Comparison of ENCODE assay signal across 14 mouse cellular contexts in genomic region chr11:43933480-43933879, GRCm38 (mm10). TPM values are rescaled to one million over a fixed set of nuclear protein-coding genes. Genes with fewer than 3 reads are reported as not detected.
DNase-seq lines count a peak whose midpoint lies in the region; ATAC-seq lines count a peak whose summit lies in the region.
"Had no signal": no experiment of that assay in that cellular context is flagged by ENCODE, and none has a peak within 500 bp of the region (broad histone marks: within the 10 kb centered on the region; RNA-seq: fewer than 3 reads in every experiment).

No protein-coding gene starts in this region.

- H3K9me3 ChIP-seq in heart, embryonic 11.5 days (replicated peaks; ENCODE audit: control insufficient read depth, low read length), result no peaks in the 10 kb centered on the region
- no peaks in the 10 kb centered on the region for H3K9me3 ChIP-seq in stomach, embryonic 14.5 days (ENCODE audit: control insufficient read depth, low read depth, low read length)
- H3K9me3 ChIP-seq: forebrain, embryonic 15.5 days; limb, embryonic 10.5 days; liver, embryonic 13.5 days; midbrain, embryonic 12.5 days had no signal

- H3K4me2 ChIP-seq in heart, embryonic 11.5 days, result no peak overlapping the region
- no peak overlapping the region for H3K4me2 ChIP-seq in stomach, embryonic 14.5 days (replicated peaks; ENCODE audit: low read depth, low read length)
- H3K4me2 ChIP-seq: forebrain, embryonic 15.5 days; liver, embryonic 13.5 days; midbrain, embryonic 12.5 days had no signal

- DNase-seq in heart, adult 11 months, result peak; percentile 83
- peak; percentile 30 for DNase-seq in right cerebral cortex, adult 18-20 months
- DNase-seq in right cerebral cortex, postnatal 25 days, result no peak
- peak; percentile 75 for DNase-seq in adrenal gland, adult 2 months
- DNase-seq in layer of hippocampus, adult 9-10 months (ENCODE audit: low spot score), result no peak
- DNase-seq in layer of hippocampus, adult 18-20 months (ENCODE audit: low spot score in 2 of 2), result no peak
- DNase-seq: kidney, adult 8-10 months; liver, embryonic 13.5 days; lung, postnatal 10 days had no signal

- H3K36me3 ChIP-seq in heart, embryonic 11.5 days (ENCODE audit: control insufficient read depth, insufficient read depth, low read length), result no peaks in the 10 kb centered on the region
- H3K36me3 ChIP-seq in stomach, embryonic 14.5 days (ENCODE audit: control insufficient read depth, insufficient read depth, low read length), result no peaks in the 10 kb centered on the region
- H3K36me3 ChIP-seq: forebrain, embryonic 15.5 days; limb, embryonic 10.5 days; liver, embryonic 13.5 days; midbrain, embryonic 12.5 days had no signal

- H3K27me3 ChIP-seq in heart, embryonic 11.5 days (ENCODE audit: control insufficient read depth, insufficient read depth, low read length), result no peaks in the 10 kb centered on the region
- H3K27me3 ChIP-seq in stomach, embryonic 14.5 days (ENCODE audit: control insufficient read depth, insufficient read depth, low read length), result no peaks in the 10 kb centered on the region
- H3K27me3 ChIP-seq: forebrain, embryonic 15.5 days; liver, embryonic 13.5 days; midbrain, embryonic 12.5 days had no signal

- H3K27ac ChIP-seq in heart, embryonic 11.5 days (ENCODE audit: low read depth, low read length), result no peak overlapping the region
- no peak overlapping the region for H3K27ac ChIP-seq in stomach, embryonic 14.5 days (ENCODE audit: low read length)
- H3K27ac ChIP-seq: forebrain, embryonic 15.5 days; limb, embryonic 10.5 days; liver, embryonic 13.5 days; midbrain, embryonic 12.5 days had no signal

- no peak for ATAC-seq in heart, embryonic 11.5 days (replicated peaks; ENCODE audit: insufficient number of reproducible peaks, low FRiP score, low TSS enrichment)
- ATAC-seq in stomach, embryonic 14.5 days (ENCODE audit: insufficient number of reproducible peaks, insufficient read depth, low FRiP score, low read depth), result 0 out of 2 replicates have a peak, but pooled peaks have one; percentile 6

- 62% methylated on average over 6 of the region's 6 CpGs for WGBS in heart, embryonic 11.5 days (ENCODE audit: insufficient replicate concordance)
- WGBS in stomach, embryonic 14.5 days, result 56% methylated on average over 6 of the region's 6 CpGs

- no peak overlapping the region for H3K4me3 ChIP-seq in heart, embryonic 11.5 days (ENCODE audit: low read depth, low read length)
- no peak overlapping the region for H3K4me3 ChIP-seq in stomach, embryonic 14.5 days (ENCODE audit: low read depth, low read length)
- H3K4me3 ChIP-seq: forebrain, embryonic 15.5 days; limb, embryonic 10.5 days; liver, embryonic 13.5 days; midbrain, embryonic 12.5 days had no signal

- H3K4me1 ChIP-seq in heart, embryonic 11.5 days (ENCODE audit: control insufficient read depth, insufficient read depth, low read length), result peaks cover 8% of the 10 kb centered on the region
- no peaks in the 10 kb centered on the region for H3K4me1 ChIP-seq in stomach, embryonic 14.5 days (ENCODE audit: control insufficient read depth, insufficient read depth, low read length)
- H3K4me1 ChIP-seq: forebrain, embryonic 15.5 days; limb, embryonic 10.5 days; liver, embryonic 13.5 days; midbrain, embryonic 12.5 days had no signal

- H3K9ac ChIP-seq in heart, embryonic 11.5 days (ENCODE audit: low read depth, low read length), result no peak overlapping the region
- no peak overlapping the region for H3K9ac ChIP-seq in stomach, embryonic 14.5 days (replicated peaks; ENCODE audit: low read depth, low read length)
- H3K9ac ChIP-seq: forebrain, embryonic 15.5 days; liver, embryonic 13.5 days; midbrain, embryonic 12.5 days had no signal

RNA-seq across cellular contexts. Expression of gene Adra1b, which starts 32.5 kb away (rescaled TPM):
- polyA plus RNA-seq in heart, embryonic 11.5 days (2014; fragmentation: Nextera tagmentation; extraction: Ambion mirVana), result 1.9 and 2.3 TPM in 2 replicates
- total RNA-seq in adrenal gland, adult 2 months (2021), result 1 to 10 TPM; 2.7 to 5.9 TPM
- polyA plus RNA-seq in adrenal gland, adult 2 months (2012; rRNA removed), result 6.4 and 6.5 TPM in 2 replicates
- polyA plus RNA-seq in stomach, embryonic 14.5 days (2014; fragmentation: Nextera tagmentation; extraction: Ambion mirVana), result 0.26 and 0.42 TPM in 2 replicates
- 1 to 10 TPM; 3.2 to 4.2 TPM for total RNA-seq in layer of hippocampus, adult 18-20 months (2021)

Comparison
In these comparisons a context has a peak if more than half of its experiments do, and no peak if none do; other contexts are left out.
1. DNase-seq: peak in heart, adult 11 months (single experiment), right cerebral cortex, adult 18-20 months (single experiment) and adrenal gland, adult 2 months (single experiment); none in right cerebral cortex, postnatal 25 days (single experiment), layer of hippocampus, adult 9-10 months (single experiment) and layer of hippocampus, adult 18-20 months (0 of 2).